Mouse (Mus musculus) kidney, embryonic 15.5 days (tissue): ENCODE measurements around the gene Itga9. TPM values are rescaled to one million over a fixed set of nuclear protein-coding genes. Genes with fewer than 3 reads are reported as not detected.
A peak's percentile ranks its signal among the peaks of the same experiment; 100 is the strongest.

Experiments
- ATAC-seq: fragments of 200-750 bp; cut with Nextera tagmentation; replicated peaks from 2 replicates; pipeline ENCODE4 v1.8.0; 2017; ENCODE audit warnings: moderate TSS enrichment; ENCODE audit not compliant: low FRiP score
- H3K27ac ChIP-seq: fragments of 300-500 bp; sonication (generic); 2 replicates; pipeline ENCODE4 v1.5.1; 2015; ENCODE audit warnings: mild to moderate bottlenecking, inconsistent platforms
- H3K27me3 ChIP-seq: fragments of 300-500 bp; sonication (generic); 2 replicates; pipeline ENCODE4 v1.6.1; 2015; ENCODE audit warnings: inconsistent platforms
- H3K36me3 ChIP-seq: fragments of 300-500 bp; sonication (generic); 2 replicates; pipeline ENCODE4 v1.6.1; 2015; ENCODE audit warnings: inconsistent platforms
- H3K4me1 ChIP-seq: fragments of 300-500 bp; sonication (generic); 2 replicates; pipeline ENCODE4 v1.6.1; 2015; ENCODE audit warnings: inconsistent platforms
- H3K4me2 ChIP-seq: fragments of 300-500 bp; sonication (generic); 2 replicates; pipeline ENCODE4 v1.6.1; 2015; ENCODE audit warnings: moderate library complexity, mild to moderate bottlenecking, inconsistent platforms
- H3K4me3 ChIP-seq: fragments of 300-500 bp; sonication (generic); replicated peaks from 2 replicates; pipeline ENCODE4 v1.5.1; 2015; ENCODE audit warnings: mild to moderate bottlenecking, inconsistent platforms
- H3K9ac ChIP-seq: fragments of 300-500 bp; sonication (generic); 2 replicates; pipeline ENCODE4 v1.6.1; 2015; ENCODE audit warnings: mild to moderate bottlenecking, inconsistent platforms
- H3K9me3 ChIP-seq: fragments of 300-500 bp; sonication (generic); replicated peaks from 2 replicates; pipeline ENCODE4 v1.6.1; 2016; ENCODE audit warnings: inconsistent platforms
- WGBS: fragments of 180-500 bp; shearing (Covaris S2); methylation state at CpG from one replicate; pipeline ENCODE4 v1.1.7; 2015; ENCODE audit warnings: mixed read lengths; 5-methylcytosine and 5-hydroxymethylcytosine counted together
- polyA plus RNA-seq: library from polyadenylated mRNA; unstranded; fragments of >200 nt; fragmentation: Nextera tagmentation; extraction: Ambion mirVana; gene quantifications from 2 replicates; pipeline ENCODE4 v1.2.1, GENCODE M21; 2015

Itga9 gene
- polyA plus RNA-seq, 1 experiment from 2014 or later = 26.1 TPM

- H3K9ac ChIP-seq = no peak overlapping the region
- H3K27ac ChIP-seq = no peak overlapping the region
- no peak overlapping the region for H3K4me3 ChIP-seq
- WGBS = 90% methylated on average over 7 of the region's 7 CpGs
- H3K36me3 ChIP-seq = peaks cover 64% of the 10 kb centered on the region
- peaks cover 15% of the 10 kb centered on the region for H3K4me1 ChIP-seq
- H3K9me3 ChIP-seq = no peaks in the 10 kb centered on the region
- no peak for ATAC-seq
- H3K4me2 ChIP-seq = no peak overlapping the region
- H3K27me3 ChIP-seq = no peaks in the 10 kb centered on the region
Observed at GRCm38 (mm10) chr9:118658159-118658558, 51.7 kb downstream of the Itga9 start.

- Histone ChIP-seq H3K4me1 (peaks cover 8% of the 10 kb centered on the region), H3K4me3 (no peak overlapping the region), H3K4me2 (no peak overlapping the region), H3K36me3 (peaks cover 74% of the 10 kb centered on the region), H3K27me3 (no peaks in the 10 kb centered on the region), H3K27ac (no peak overlapping the region), H3K9me3 (no peaks in the 10 kb centered on the region), H3K9ac (no peak overlapping the region)
- WGBS = 86% methylated on average over 5 of the region's 5 CpGs
- ATAC-seq = no peak
Observed at GRCm38 (mm10) chr9:118659809-118660208, 53.3 kb downstream of the Itga9 start.

- Histone ChIP-seq H3K4me1 (peaks cover 3% of the 10 kb centered on the region), H3K27me3 (no peaks in the 10 kb centered on the region), H3K4me2 (no peak overlapping the region), H3K9ac (no peak overlapping the region), H3K4me3 (no peak overlapping the region), H3K36me3 (peaks cover 77% of the 10 kb centered on the region), H3K9me3 (no peaks in the 10 kb centered on the region), H3K27ac (no peak overlapping the region)
- WGBS = 55% methylated on average over 7 of the region's 7 CpGs
- no peak for ATAC-seq
Observed at GRCm38 (mm10) chr9:118660259-118660658, 53.8 kb downstream of the Itga9 start.

GRCm38 (mm10) chr9:118662026-118662425 is 55.5 kb downstream of the Itga9 start:
- Histone ChIP-seq H3K36me3 (peaks cover 86% of the 10 kb centered on the region), H3K9me3 (no peaks in the 10 kb centered on the region), H3K9ac (no peak overlapping the region), H3K27ac (no peak overlapping the region), H3K4me2 (no peak overlapping the region), H3K4me1 (0 out of 2 replicates have a peak, but pooled peaks cover 2% of the 10 kb centered on the region), H3K4me3 (no peak overlapping the region), H3K27me3 (no peaks in the 10 kb centered on the region)
- 92% methylated on average over 8 of the region's 8 CpGs for WGBS
- ATAC-seq = no peak

GRCm38 (mm10) chr9:118662476-118662875 is 56.0 kb downstream of the Itga9 start:
- WGBS = 88% methylated on average over 10 of the region's 10 CpGs
- Histone ChIP-seq H3K9ac (no peak overlapping the region), H3K4me1 (0 out of 2 replicates have a peak, but pooled peaks cover 2% of the 10 kb centered on the region), H3K27ac (no peak overlapping the region), H3K36me3 (peaks cover 89% of the 10 kb centered on the region), H3K27me3 (no peaks in the 10 kb centered on the region), H3K4me3 (no peak overlapping the region), H3K4me2 (no peak overlapping the region), H3K9me3 (no peaks in the 10 kb centered on the region)
- ATAC-seq = no peak

GRCm38 (mm10) chr9:118663938-118664337 is 57.4 kb downstream of the Itga9 start:
- no peak for ATAC-seq
- Histone ChIP-seq H3K36me3 (peaks cover 92% of the 10 kb centered on the region), H3K4me2 (no peak overlapping the region), H3K4me3 (no peak overlapping the region), H3K27ac (no peak overlapping the region), H3K27me3 (no peaks in the 10 kb centered on the region), H3K9me3 (no peaks in the 10 kb centered on the region), H3K4me1 (peaks cover 4% of the 10 kb centered on the region; the same call in 1 of the 2 replicates), H3K9ac (no peak overlapping the region)
- 84% methylated on average over 6 of the region's 6 CpGs for WGBS

GRCm38 (mm10) chr9:118666069-118666468 is 59.6 kb downstream of the Itga9 start:
- no peaks in the 10 kb centered on the region for H3K27me3 ChIP-seq
- peaks cover 97% of the 10 kb centered on the region for H3K36me3 ChIP-seq
- H3K27ac ChIP-seq = no peak overlapping the region
- no peak overlapping the region for H3K9ac ChIP-seq
- WGBS = 74% methylated on average over 3 of the region's 3 CpGs
- H3K4me1 ChIP-seq = peaks cover 3% of the 10 kb centered on the region; the same call in 1 of the 2 replicates
- no peak for ATAC-seq
- H3K9me3 ChIP-seq = no peaks in the 10 kb centered on the region; the same call in 1 of the 2 replicates
- no peak overlapping the region for H3K4me2 ChIP-seq
- no peak overlapping the region for H3K4me3 ChIP-seq

- Histone ChIP-seq H3K4me2 (no peak overlapping the region), H3K9me3 (no peaks in the 10 kb centered on the region; the same call in 1 of the 2 replicates), H3K4me3 (no peak overlapping the region), H3K27ac (no peak overlapping the region), H3K4me1 (peaks cover 3% of the 10 kb centered on the region; the same call in 1 of the 2 replicates), H3K9ac (no peak overlapping the region), H3K36me3 (peaks cover 95% of the 10 kb centered on the region), H3K27me3 (no peaks in the 10 kb centered on the region)
- ATAC-seq = no peak
- WGBS = 90% methylated on average over 3 of the region's 3 CpGs
Observed at GRCm38 (mm10) chr9:118669696-118670095, 63.2 kb downstream of the Itga9 start.

GRCm38 (mm10) chr9:118674277-118674676 is 67.8 kb downstream of the Itga9 start:
- no peak overlapping the region; the same call in 1 of the 2 replicates for H3K27ac ChIP-seq
- peaks cover 72% of the 10 kb centered on the region for H3K36me3 ChIP-seq
- H3K9me3 ChIP-seq = no peaks in the 10 kb centered on the region; the same call in 1 of the 2 replicates
- H3K4me1 ChIP-seq = 0 out of 2 replicates have a peak, but pooled peaks cover 10% of the 10 kb centered on the region
- no peak overlapping the region for H3K4me3 ChIP-seq
- H3K4me2 ChIP-seq = no peak overlapping the region
- H3K27me3 ChIP-seq = no peaks in the 10 kb centered on the region
- WGBS = 71% methylated on average over 12 of the region's 12 CpGs
- no peak overlapping the region for H3K9ac ChIP-seq
- no peak for ATAC-seq

GRCm38 (mm10) chr9:118674761-118675160 is 68.3 kb downstream of the Itga9 start:
- no peaks in the 10 kb centered on the region; the same call in 1 of the 2 replicates for H3K9me3 ChIP-seq
- ATAC-seq = no peak
- H3K36me3 ChIP-seq = peaks cover 67% of the 10 kb centered on the region
- H3K27me3 ChIP-seq = no peaks in the 10 kb centered on the region
- H3K4me1 ChIP-seq = 0 out of 2 replicates have a peak, but pooled peaks cover 10% of the 10 kb centered on the region
- H3K4me2 ChIP-seq = no peak overlapping the region
- H3K4me3 ChIP-seq = no peak overlapping the region
- H3K27ac ChIP-seq = no peak overlapping the region
- WGBS = 78% methylated on average over 18 of the region's 22 CpGs
- H3K9ac ChIP-seq = no peak overlapping the region

- Histone ChIP-seq H3K9me3 (no peaks in the 10 kb centered on the region), H3K4me1 (0 out of 2 replicates have a peak, but pooled peaks cover 10% of the 10 kb centered on the region), H3K27ac (no peak overlapping the region), H3K27me3 (no peaks in the 10 kb centered on the region), H3K36me3 (peaks cover 58% of the 10 kb centered on the region), H3K9ac (no peak overlapping the region), H3K4me2 (no peak overlapping the region), H3K4me3 (no peak overlapping the region)
- ATAC-seq = no peak
- WGBS = 90% methylated on average over 8 of the region's 8 CpGs
Observed at GRCm38 (mm10) chr9:118675573-118676170, 69.2 kb downstream of the Itga9 start.

- no peak overlapping the region for H3K9ac ChIP-seq
- no peaks in the 10 kb centered on the region for H3K27me3 ChIP-seq
- peaks cover 52% of the 10 kb centered on the region for H3K36me3 ChIP-seq
- 86% methylated on average over 8 of the region's 8 CpGs for WGBS
- no peaks in the 10 kb centered on the region for H3K9me3 ChIP-seq
- no peak overlapping the region for H3K4me2 ChIP-seq
- 0 out of 2 replicates have a peak overlapping the region, but pooled peaks have one; percentile 54 for H3K27ac ChIP-seq
- H3K4me1 ChIP-seq = 0 out of 2 replicates have a peak, but pooled peaks cover 14% of the 10 kb centered on the region
- no peak for ATAC-seq
- H3K4me3 ChIP-seq = no peak overlapping the region
Observed at GRCm38 (mm10) chr9:118676692-118677091, 70.2 kb downstream of the Itga9 start.
